Mouse (Mus musculus): ENCODE results near the gene Tspan5. TPM values are rescaled to one million over a fixed set of nuclear protein-coding genes. Genes with fewer than 3 reads are reported as not detected.
A peak's percentile ranks its signal among the peaks of the same experiment; 100 is the strongest.

The Tspan5 gene
- polyA plus RNA-seq, 1 experiment from 2014 or later = 21.9 TPM

DNA sequence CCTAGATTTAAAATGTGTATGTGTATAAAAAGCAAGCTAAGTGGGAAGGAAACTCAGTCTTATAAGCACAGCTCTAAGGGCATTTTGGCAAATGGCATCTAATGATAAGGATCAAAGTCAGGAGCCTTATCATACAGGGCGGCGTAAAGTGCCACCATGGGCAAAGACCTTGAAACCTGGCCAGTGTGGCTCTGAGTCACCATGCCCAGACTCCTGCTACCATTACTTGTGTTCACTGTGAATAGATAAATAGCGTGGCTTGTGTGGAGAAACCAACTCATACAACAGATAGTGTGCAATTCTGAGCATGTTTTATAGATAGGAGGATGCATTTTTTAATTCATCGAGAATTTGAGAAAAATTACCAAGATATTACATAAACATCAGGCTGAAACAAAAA is 30.0 kb upstream of the Tspan5 start:
- Histone ChIP-seq H3K27ac (replicated peaks) (no peak overlapping the region), H3K9ac (ENCODE audit: low read length) (no peak overlapping the region), H3K36me3 (ENCODE audit: control insufficient read depth, insufficient read depth, low read length) (no peaks in the 10 kb centered on the region), H3K27me3 (ENCODE audit: control insufficient read depth, insufficient read depth, low read length) (no peaks in the 10 kb centered on the region), H3K4me3 (ENCODE audit: low read depth, low read length) (no peak overlapping the region), H3K9me3 (ENCODE audit: control insufficient read depth, low read length) (no peaks in the 10 kb centered on the region), H3K4me2 (replicated peaks; ENCODE audit: low read depth) (no peak overlapping the region), H3K4me1 (replicated peaks; ENCODE audit: control insufficient read depth, insufficient read depth) (no peaks in the 10 kb centered on the region)
- ATAC-seq (ENCODE audit: low FRiP score, low TSS enrichment) (no peak), DNase-seq (ENCODE audit: low spot score) (no peak)
- no peak for TF ChIP-seq EP300 (optimal IDR thresholded peaks at IDR 0.05)
- no peak for TF ChIP-seq CTCF (IDR thresholded peaks at IDR 0.05; ENCODE audit: low read depth)
- 92% methylated on average over 4 of the region's 4 CpGs for WGBS

DNA sequence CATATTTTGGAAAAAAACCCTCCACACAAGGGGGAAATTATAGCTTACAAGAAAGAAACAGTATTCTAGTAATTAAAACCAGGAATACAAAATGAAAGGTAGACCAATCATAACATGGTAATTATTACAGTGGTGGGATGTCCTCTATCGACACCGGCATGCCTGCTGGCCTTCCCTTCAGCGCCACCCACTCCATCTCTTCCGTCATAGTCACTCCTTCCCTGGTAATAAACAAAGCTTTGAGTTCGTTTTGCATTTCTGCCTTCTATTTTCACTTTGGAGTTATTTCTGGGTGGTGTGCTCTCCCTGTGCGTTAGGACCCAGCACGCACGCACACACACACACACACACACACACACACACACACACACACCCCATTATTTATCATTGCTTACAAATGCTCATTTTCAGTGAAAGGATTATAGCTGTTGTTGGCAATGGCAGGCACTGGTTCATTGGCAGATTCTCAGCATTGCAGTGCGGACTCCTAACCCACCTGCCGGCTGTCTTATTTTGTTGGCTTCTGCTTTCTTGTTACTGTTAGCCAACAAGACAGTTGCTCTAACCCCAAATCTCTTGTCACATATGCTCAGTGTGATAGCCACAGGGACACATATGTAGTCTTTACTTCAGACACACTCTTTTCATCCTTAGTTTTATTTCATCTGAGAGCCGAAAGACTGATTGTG is 29.4 kb upstream of the Tspan5 start:
- no peak overlapping the region for H3K27ac ChIP-seq (replicated peaks)
- 78% methylated on average over 11 of the region's 11 CpGs for WGBS
- no peak overlapping the region for H3K9ac ChIP-seq (ENCODE audit: low read length)
- H3K4me3 ChIP-seq (ENCODE audit: low read depth, low read length) = no peak overlapping the region
- ATAC-seq (ENCODE audit: low FRiP score, low TSS enrichment) = no peak
- H3K27me3 ChIP-seq (ENCODE audit: control insufficient read depth, insufficient read depth, low read length) = no peaks in the 10 kb centered on the region
- H3K4me1 ChIP-seq (replicated peaks; ENCODE audit: control insufficient read depth, insufficient read depth) = no peaks in the 10 kb centered on the region
- DNase-seq (ENCODE audit: low spot score) = no peak
- no peak for TF ChIP-seq CTCF (IDR thresholded peaks at IDR 0.05; ENCODE audit: low read depth)
- TF ChIP-seq EP300 (optimal IDR thresholded peaks at IDR 0.05) = no peak
- H3K36me3 ChIP-seq (ENCODE audit: control insufficient read depth, insufficient read depth, low read length) = no peaks in the 10 kb centered on the region
- H3K4me2 ChIP-seq (replicated peaks; ENCODE audit: low read depth) = no peak overlapping the region
- no peaks in the 10 kb centered on the region for H3K9me3 ChIP-seq (ENCODE audit: control insufficient read depth, low read length)

DNA sequence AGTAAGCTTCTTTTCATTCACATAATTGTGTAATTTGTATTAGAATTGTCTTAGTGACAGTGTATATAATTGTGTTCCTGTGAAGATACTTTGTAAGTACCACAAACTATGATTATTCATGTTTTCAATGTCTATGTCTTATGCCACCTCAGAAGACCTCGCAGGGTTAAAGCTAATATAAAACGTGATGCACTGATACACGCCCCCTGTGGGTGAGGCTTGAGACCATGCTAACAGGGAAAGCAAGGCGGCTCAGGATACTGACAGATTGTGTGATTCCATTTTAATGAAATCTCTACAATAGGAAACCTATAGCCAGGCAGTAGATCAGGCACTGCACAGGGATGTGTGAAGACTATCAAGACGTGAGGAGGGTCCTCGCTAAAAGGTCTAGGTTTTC is 28.9 kb upstream of the Tspan5 start:
- no peak overlapping the region for H3K27ac ChIP-seq (replicated peaks)
- H3K4me1 ChIP-seq (replicated peaks; ENCODE audit: control insufficient read depth, insufficient read depth) = no peaks in the 10 kb centered on the region
- no peaks in the 10 kb centered on the region for H3K27me3 ChIP-seq (ENCODE audit: control insufficient read depth, insufficient read depth, low read length)
- no peaks in the 10 kb centered on the region for H3K36me3 ChIP-seq (ENCODE audit: control insufficient read depth, insufficient read depth, low read length)
- no peak overlapping the region for H3K4me3 ChIP-seq (ENCODE audit: low read depth, low read length)
- no peak for ATAC-seq (ENCODE audit: low FRiP score, low TSS enrichment)
- 59% methylated on average over 6 of the region's 6 CpGs for WGBS
- no peak overlapping the region for H3K9ac ChIP-seq (ENCODE audit: low read length)
- no peak for DNase-seq (ENCODE audit: low spot score)
- no peaks in the 10 kb centered on the region for H3K9me3 ChIP-seq (ENCODE audit: control insufficient read depth, low read length)
- H3K4me2 ChIP-seq (replicated peaks; ENCODE audit: low read depth) = no peak overlapping the region
- TF ChIP-seq EP300 (optimal IDR thresholded peaks at IDR 0.05) = no peak
- peak; percentile 53 for TF ChIP-seq CTCF (IDR thresholded peaks at IDR 0.05; ENCODE audit: low read depth)

DNA sequence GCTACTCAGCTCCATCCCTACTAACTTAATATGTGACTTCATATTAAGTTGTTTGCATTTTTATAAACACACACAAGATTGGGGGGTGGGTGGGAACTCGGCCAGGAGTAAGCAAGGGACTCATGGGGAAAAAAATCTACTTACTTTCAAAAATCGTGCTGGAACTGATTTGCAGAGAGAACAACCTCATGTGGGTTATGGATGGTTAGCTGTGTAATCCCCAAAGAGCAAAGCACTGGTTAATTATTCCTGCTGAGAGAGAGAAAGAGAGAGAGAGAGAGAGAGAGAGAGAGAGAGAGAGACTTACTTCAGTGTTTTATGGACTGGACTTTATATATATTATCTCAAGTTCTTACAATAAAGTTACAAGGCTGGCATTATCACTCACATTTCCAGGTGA is 27.2 kb upstream of the Tspan5 start:
- Histone ChIP-seq H3K36me3 (ENCODE audit: control insufficient read depth, insufficient read depth, low read length) (no peaks in the 10 kb centered on the region), H3K4me2 (replicated peaks; ENCODE audit: low read depth) (no peak overlapping the region), H3K27me3 (ENCODE audit: control insufficient read depth, insufficient read depth, low read length) (no peaks in the 10 kb centered on the region), H3K27ac (replicated peaks) (no peak overlapping the region), H3K4me3 (ENCODE audit: low read depth, low read length) (no peak overlapping the region), H3K9ac (ENCODE audit: low read length) (no peak overlapping the region), H3K9me3 (ENCODE audit: control insufficient read depth, low read length) (no peaks in the 10 kb centered on the region), H3K4me1 (replicated peaks; ENCODE audit: control insufficient read depth, insufficient read depth) (no peaks in the 10 kb centered on the region)
- DNase-seq (ENCODE audit: low spot score) (no peak), ATAC-seq (ENCODE audit: low FRiP score, low TSS enrichment) (no peak)
- 36% methylated on average over 2 of the region's 2 CpGs for WGBS
- TF ChIP-seq CTCF (IDR thresholded peaks at IDR 0.05; ENCODE audit: low read depth) (no peak), EP300 (optimal IDR thresholded peaks at IDR 0.05) (no peak)

DNA sequence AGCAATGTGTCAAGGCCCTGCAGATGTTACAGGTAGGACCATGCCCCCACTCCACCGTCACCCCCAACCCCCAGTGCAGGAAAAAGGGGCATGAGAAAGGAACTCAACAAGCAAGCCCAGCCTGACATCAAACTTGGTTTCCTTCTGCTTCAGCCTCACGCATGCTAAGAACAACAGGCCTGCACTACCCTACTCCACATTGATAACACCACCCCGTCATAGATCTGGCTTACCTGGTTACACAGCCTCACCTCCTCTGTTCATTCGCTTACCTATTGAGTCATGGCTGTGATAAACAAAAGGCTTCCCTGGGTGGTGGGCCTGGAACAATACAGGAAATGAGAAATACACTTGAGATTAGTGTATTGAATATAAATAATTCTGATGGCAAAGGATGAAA is 26.8 kb upstream of the Tspan5 start:
- ATAC-seq (ENCODE audit: low FRiP score, low TSS enrichment) = no peak
- no peak overlapping the region for H3K4me3 ChIP-seq (ENCODE audit: low read depth, low read length)
- no peak for TF ChIP-seq CTCF (IDR thresholded peaks at IDR 0.05; ENCODE audit: low read depth)
- no peak for TF ChIP-seq EP300 (optimal IDR thresholded peaks at IDR 0.05)

DNA sequence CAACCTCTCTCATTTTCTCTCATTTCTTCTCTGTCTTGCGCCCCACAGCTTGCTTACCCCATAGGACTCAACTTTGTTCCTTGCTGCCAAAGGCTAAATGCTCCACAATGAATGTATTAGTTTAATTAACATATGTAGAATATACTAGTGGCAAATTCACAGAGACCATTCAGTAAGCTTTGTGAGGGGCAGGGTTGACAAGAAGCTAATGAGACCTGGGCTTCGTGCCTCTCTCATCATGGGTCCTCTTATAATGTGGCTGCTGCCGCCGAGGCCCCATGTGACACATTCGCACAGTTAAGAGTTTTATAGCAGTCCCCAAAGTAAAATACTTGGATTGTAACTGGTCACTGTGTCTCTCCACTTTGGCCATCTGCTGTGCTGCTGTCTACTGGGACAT is 25.0 kb upstream of the Tspan5 start:
- ATAC-seq (ENCODE audit: low FRiP score, low TSS enrichment) = no peak
- Histone ChIP-seq H3K9me3 (ENCODE audit: control insufficient read depth, low read length) (no peaks in the 10 kb centered on the region), H3K36me3 (ENCODE audit: control insufficient read depth, insufficient read depth, low read length) (no peaks in the 10 kb centered on the region), H3K4me2 (replicated peaks; ENCODE audit: low read depth) (no peak overlapping the region), H3K4me1 (replicated peaks; ENCODE audit: control insufficient read depth, insufficient read depth) (no peaks in the 10 kb centered on the region; the same call in 1 of the 2 replicates), H3K27me3 (ENCODE audit: control insufficient read depth, insufficient read depth, low read length) (no peaks in the 10 kb centered on the region), H3K4me3 (ENCODE audit: low read depth, low read length) (no peak overlapping the region), H3K9ac (ENCODE audit: low read length) (no peak overlapping the region), H3K27ac (replicated peaks) (no peak overlapping the region)
- WGBS = 96% methylated on average over 5 of the region's 5 CpGs
- TF ChIP-seq EP300 (optimal IDR thresholded peaks at IDR 0.05) (no peak), CTCF (IDR thresholded peaks at IDR 0.05; ENCODE audit: low read depth) (no peak)
- DNase-seq (ENCODE audit: low spot score) = no peak

More for the DNA sequence above, 26.8 kb upstream of the Tspan5 start:
- Histone ChIP-seq H3K27me3 (ENCODE audit: control insufficient read depth, insufficient read depth, low read length) (no peaks in the 10 kb centered on the region), H3K27ac (replicated peaks) (no peak overlapping the region), H3K9me3 (ENCODE audit: control insufficient read depth, low read length) (no peaks in the 10 kb centered on the region), H3K36me3 (ENCODE audit: control insufficient read depth, insufficient read depth, low read length) (no peaks in the 10 kb centered on the region), H3K4me1 (replicated peaks; ENCODE audit: control insufficient read depth, insufficient read depth) (no peaks in the 10 kb centered on the region), H3K9ac (ENCODE audit: low read length) (no peak overlapping the region), H3K4me2 (replicated peaks; ENCODE audit: low read depth) (no peak overlapping the region)
- no peak for DNase-seq (ENCODE audit: low spot score)
- 58% methylated on average over 4 of the region's 4 CpGs for WGBS
